ENCODE assay signal across 18 mouse cellular contexts in the genomic region with DNA sequence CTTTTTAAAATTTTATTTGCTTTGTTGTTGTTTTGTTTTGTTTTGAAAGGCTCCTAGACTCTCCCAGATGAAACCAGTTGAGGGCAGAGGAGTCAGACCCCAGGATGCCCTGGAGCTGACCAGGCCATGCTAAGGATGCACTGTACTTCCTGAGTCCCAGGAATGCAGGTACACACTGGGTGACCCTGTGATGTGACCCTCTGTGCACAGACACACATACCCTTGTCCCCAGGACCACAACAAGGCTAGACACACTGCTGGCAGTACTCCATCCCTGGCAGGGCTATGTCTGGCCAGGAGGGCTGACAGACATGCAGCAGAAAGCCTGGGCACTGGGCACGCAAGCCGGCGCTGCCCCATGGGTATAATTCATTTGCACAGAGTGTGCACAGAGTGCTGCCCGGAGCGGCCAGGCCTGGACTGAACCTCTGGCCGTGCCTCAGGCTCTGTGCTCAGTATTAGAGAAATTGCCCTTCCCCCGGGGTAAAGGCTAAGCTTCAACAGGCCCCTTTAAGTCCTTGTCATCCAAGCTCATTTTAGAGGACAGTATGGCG. TPM values are rescaled to one million over a fixed set of nuclear protein-coding genes. Genes with fewer than 3 reads are reported as not detected.
DNase-seq lines count a peak whose midpoint lies in the region; ATAC-seq and TF ChIP-seq lines count a peak whose summit lies in the region.
"Had no signal": no experiment of that assay in that cellular context is flagged by ENCODE, and none has a peak within 500 bp of the region (broad histone marks: within the 10 kb centered on the region; RNA-seq: fewer than 3 reads in every experiment).

No protein-coding gene starts in this region.

- H3K9me3 ChIP-seq in liver, embryonic 16.5 days (replicated peaks; ENCODE audit: control insufficient read depth, low read length): no peaks in the 10 kb centered on the region
- H3K9me3 ChIP-seq in liver, embryonic 11.5 days (ENCODE audit: control insufficient read depth, low read length): no peaks in the 10 kb centered on the region
- no peaks in the 10 kb centered on the region for H3K9me3 ChIP-seq in neural tube, embryonic 14.5 days (ENCODE audit: control insufficient read depth, low read length)
- no peaks in the 10 kb centered on the region for H3K9me3 ChIP-seq in neural tube, embryonic 15.5 days (replicated peaks)
- H3K9me3 ChIP-seq in stomach, postnatal 0 days (ENCODE audit: control insufficient read depth, low read length): no peaks in the 10 kb centered on the region
- H3K9me3 ChIP-seq: embryonic facial prominence, embryonic 15.5 days; forebrain, embryonic 10.5 days; heart, embryonic 12.5 days; hindbrain, embryonic 15.5 days had no signal

- H3K4me1 ChIP-seq in liver, embryonic 16.5 days (ENCODE audit: control insufficient read depth, low read depth, low read length): peaks cover 8% of the 10 kb centered on the region
- H3K4me1 ChIP-seq in liver, embryonic 11.5 days (replicated peaks; ENCODE audit: control insufficient read depth, insufficient read depth, low read length): peaks cover 20% of the 10 kb centered on the region
- 0 out of 2 replicates have a peak, but pooled peaks cover 3% of the 10 kb centered on the region for H3K4me1 ChIP-seq in neural tube, embryonic 14.5 days (ENCODE audit: control insufficient read depth, insufficient read depth, low read length)
- H3K4me1 ChIP-seq in neural tube, embryonic 15.5 days: peaks cover 17% of the 10 kb centered on the region; the same call in 1 of the 2 replicates
- no peaks in the 10 kb centered on the region for H3K4me1 ChIP-seq in stomach, postnatal 0 days (replicated peaks; ENCODE audit: control insufficient read depth, insufficient read depth)

- WGBS in liver, embryonic 16.5 days (ENCODE audit: insufficient replicate concordance): 66% methylated on average over 8 of the region's 8 CpGs
- 75% methylated on average over 8 of the region's 8 CpGs for WGBS in liver, embryonic 11.5 days
- 48% methylated on average over 8 of the region's 8 CpGs for WGBS in neural tube, embryonic 14.5 days
- 42% methylated on average over 8 of the region's 8 CpGs for WGBS in neural tube, embryonic 15.5 days
- 69% methylated on average over 8 of the region's 8 CpGs for WGBS in stomach, postnatal 0 days

- TF ChIP-seq CTCF in stomach, postnatal 0 days (IDR thresholded peaks at IDR 0.05; ENCODE audit: low read depth): no peak

- peak; percentile 63 for ATAC-seq in liver, embryonic 16.5 days (ENCODE audit: low read depth)
- no peak for ATAC-seq in liver, embryonic 11.5 days (replicated peaks; ENCODE audit: low FRiP score)
- no peak for ATAC-seq in neural tube, embryonic 14.5 days (ENCODE audit: low read depth)
- no peak for ATAC-seq in neural tube, embryonic 15.5 days (ENCODE audit: low FRiP score)
- ATAC-seq in erythroblast, adult 5-6 weeks (replicated peaks; ENCODE audit: low FRiP score, poor library complexity, severe bottlenecking): 0 out of 2 replicates have a peak, but pooled peaks have one; percentile 15
- no peak for ATAC-seq in stomach, postnatal 0 days (ENCODE audit: low FRiP score, low TSS enrichment)
- ATAC-seq: forebrain, postnatal 0 days had no signal

- no peak for TF ChIP-seq EP300 in stomach, postnatal 0 days (optimal IDR thresholded peaks at IDR 0.05)

- no peak overlapping the region for H3K27ac ChIP-seq in liver, embryonic 16.5 days (ENCODE audit: low read length)
- no peak overlapping the region for H3K27ac ChIP-seq in liver, embryonic 11.5 days (ENCODE audit: low read depth, low read length)
- 0 out of 2 replicates have a peak overlapping the region, but pooled peaks have one; percentile 18 for H3K27ac ChIP-seq in neural tube, embryonic 14.5 days (ENCODE audit: low read depth, low read length)
- no peak overlapping the region for H3K27ac ChIP-seq in neural tube, embryonic 15.5 days (replicated peaks)
- no peak overlapping the region for H3K27ac ChIP-seq in stomach, postnatal 0 days (replicated peaks)
- H3K27ac ChIP-seq: embryonic facial prominence, embryonic 15.5 days; forebrain, embryonic 10.5 days; hindbrain, embryonic 15.5 days had no signal

- DNase-seq in adrenal gland, adult 2 months: peak; percentile 43
- DNase-seq in adrenal gland, postnatal 4 days (ENCODE audit: low spot score in 2 of 2): no peak
- no peak for DNase-seq in liver, embryonic 11.5 days (ENCODE audit: low spot score)
- DNase-seq in stomach, postnatal 0 days (ENCODE audit: low spot score): no peak
- DNase-seq: cerebellum, adult 11-12 months; cerebellum, postnatal 36 days; forebrain, postnatal 0 days; heart, postnatal 14 days; lung, embryonic 14.5 days; lung, postnatal 4 days had no signal

- no peak overlapping the region for H3K4me3 ChIP-seq in liver, embryonic 16.5 days (ENCODE audit: low read depth, low read length)
- H3K4me3 ChIP-seq in liver, embryonic 11.5 days (ENCODE audit: low read depth, low read length): no peak overlapping the region
- H3K4me3 ChIP-seq in neural tube, embryonic 14.5 days (ENCODE audit: low read depth, low read length): no peak overlapping the region
- no peak overlapping the region for H3K4me3 ChIP-seq in neural tube, embryonic 15.5 days (replicated peaks)
- H3K4me3 ChIP-seq in stomach, postnatal 0 days (ENCODE audit: low read depth, low read length): no peak overlapping the region
- H3K4me3 ChIP-seq: embryonic facial prominence, embryonic 15.5 days; forebrain, embryonic 10.5 days; heart, embryonic 12.5 days; hindbrain, embryonic 15.5 days had no signal

- H3K4me2 ChIP-seq in liver, embryonic 16.5 days (ENCODE audit: low read depth, low read length): no peak overlapping the region
- H3K4me2 ChIP-seq in liver, embryonic 11.5 days: no peak overlapping the region
- no peak overlapping the region for H3K4me2 ChIP-seq in neural tube, embryonic 14.5 days (ENCODE audit: low read depth, low read length)
- no peak overlapping the region for H3K4me2 ChIP-seq in neural tube, embryonic 15.5 days
- H3K4me2 ChIP-seq in stomach, postnatal 0 days (replicated peaks; ENCODE audit: low read depth): no peak overlapping the region
- H3K4me2 ChIP-seq: embryonic facial prominence, embryonic 15.5 days; heart, embryonic 12.5 days; hindbrain, embryonic 15.5 days; lung, embryonic 14.5 days had no signal

- peaks cover 17% of the 10 kb centered on the region for H3K27me3 ChIP-seq in liver, embryonic 16.5 days (ENCODE audit: control insufficient read depth, insufficient read depth, low read depth, low read length)
- peaks cover 19% of the 10 kb centered on the region; the same call in 1 of the 2 replicates for H3K27me3 ChIP-seq in liver, embryonic 11.5 days (replicated peaks; ENCODE audit: control insufficient read depth, insufficient read depth, low read length)
- H3K27me3 ChIP-seq in neural tube, embryonic 14.5 days (ENCODE audit: control insufficient read depth, insufficient read depth, low read length): no peaks in the 10 kb centered on the region
- H3K27me3 ChIP-seq in neural tube, embryonic 15.5 days (replicated peaks): 0 out of 2 replicates have a peak, but pooled peaks cover 2% of the 10 kb centered on the region
- H3K27me3 ChIP-seq in stomach, postnatal 0 days (ENCODE audit: control insufficient read depth, insufficient read depth, low read length): no peaks in the 10 kb centered on the region
- H3K27me3 ChIP-seq: hindbrain, embryonic 15.5 days had no signal

- no peak overlapping the region for H3K9ac ChIP-seq in liver, embryonic 16.5 days (ENCODE audit: low read depth, low read length)
- H3K9ac ChIP-seq in liver, embryonic 11.5 days (ENCODE audit: low read depth, low read length): no peak overlapping the region
- no peak overlapping the region for H3K9ac ChIP-seq in neural tube, embryonic 14.5 days (replicated peaks; ENCODE audit: low read depth, low read length)
- H3K9ac ChIP-seq in neural tube, embryonic 15.5 days (replicated peaks): no peak overlapping the region
- no peak overlapping the region for H3K9ac ChIP-seq in stomach, postnatal 0 days (ENCODE audit: low read length)
- H3K9ac ChIP-seq: embryonic facial prominence, embryonic 15.5 days; forebrain, postnatal 0 days; heart, embryonic 12.5 days; hindbrain, embryonic 15.5 days; lung, embryonic 14.5 days had no signal

- H3K36me3 ChIP-seq in liver, embryonic 16.5 days (ENCODE audit: control insufficient read depth, insufficient read depth): no peaks in the 10 kb centered on the region
- no peaks in the 10 kb centered on the region for H3K36me3 ChIP-seq in liver, embryonic 11.5 days (ENCODE audit: control insufficient read depth, insufficient read depth, low read length)
- H3K36me3 ChIP-seq in neural tube, embryonic 14.5 days (ENCODE audit: control insufficient read depth, insufficient read depth, low read length): no peaks in the 10 kb centered on the region
- no peaks in the 10 kb centered on the region for H3K36me3 ChIP-seq in neural tube, embryonic 15.5 days
- no peaks in the 10 kb centered on the region for H3K36me3 ChIP-seq in stomach, postnatal 0 days (ENCODE audit: control insufficient read depth, insufficient read depth, low read length)
- H3K36me3 ChIP-seq: embryonic facial prominence, embryonic 15.5 days; forebrain, embryonic 10.5 days; heart, embryonic 12.5 days; hindbrain, embryonic 15.5 days had no signal

RNA-seq across cellular contexts. Expression of gene Acsf3, which starts 8.6 kb away (rescaled TPM):
- 10 to 100 TPM; 40.4 to 42.3 TPM for total RNA-seq in adrenal gland, adult 2 months (2021)
- 44.4 and 45.8 TPM in 2 replicates for polyA plus RNA-seq in adrenal gland, adult 2 months (2012; rRNA removed)
- 10 to 100 TPM; 34.0 to 35.8 TPM for total RNA-seq in adrenal gland, postnatal 4 days (2021)
- 9.1 and 10.3 TPM in 2 replicates for polyA plus RNA-seq in liver, embryonic 16.5 days (2015; fragmentation: Nextera tagmentation; extraction: Ambion mirVana)
- 16.6 and 18.8 TPM in 2 replicates for polyA plus RNA-seq in liver, embryonic 11.5 days (2014; fragmentation: Nextera tagmentation; extraction: Ambion mirVana)
- 16.2 and 16.3 TPM in 2 replicates for polyA plus RNA-seq in neural tube, embryonic 14.5 days (2014; fragmentation: Nextera tagmentation; extraction: Ambion mirVana)
- 15.2 and 20.3 TPM in 2 replicates for polyA plus RNA-seq in neural tube, embryonic 15.5 days (2015; fragmentation: Nextera tagmentation; extraction: Ambion mirVana)
- 3.3 TPM in 1 of 2 replicates, not detected in the other for total RNA-seq in erythroblast, adult 5-6 weeks (2015; ENCODE audit: low replicate concordance)
- total RNA-seq in erythroblast, adult 5-6 weeks (2017; ENCODE audit: low replicate concordance): 1.7 and 5.2 TPM in 2 replicates
- polyA plus RNA-seq in stomach, postnatal 0 days (2015; fragmentation: Nextera tagmentation; extraction: Ambion mirVana): 14.7 and 15.4 TPM in 2 replicates

Comparison
In these comparisons a context has a peak if more than half of its experiments do, and no peak if none do; other contexts are left out.
1. ATAC-seq: peak in liver, embryonic 16.5 days (single experiment) and erythroblast, adult 5-6 weeks (single experiment); none in liver, embryonic 11.5 days (single experiment), neural tube, embryonic 14.5 days (single experiment), neural tube, embryonic 15.5 days (single experiment) and stomach, postnatal 0 days (single experiment).